Mouse (Mus musculus) left cerebral cortex, postnatal 25 days (tissue): Measurements from ENCODE around the gene Ezh1. TPM values are rescaled to one million over a fixed set of nuclear protein-coding genes. Genes with fewer than 3 reads are reported as not detected.

Experiments
- DNase-seq, 2 experiments: peaks; one replicate each; pipeline ENCODE4 v3.0.0; 2022; ENCODE audit warnings: low spot score in 2 of 2, mixed read lengths in 1 of 2
- intact Hi-C: fragments of 180-260 bp; cut with DNase I; formaldehyde crosslinking; loops from one replicate; pipeline ENCODE4 v1.15.1; 2025
- total RNA-seq, 2 experiments: library from RNA; stranded (reverse); gene quantifications; 2 replicates each; pipeline ENCODE4 v1.2.3; 2021

Gene Ezh1
- total RNA-seq, result 10 to 100 TPM; 42.8 to 48.5 TPM

DNA sequence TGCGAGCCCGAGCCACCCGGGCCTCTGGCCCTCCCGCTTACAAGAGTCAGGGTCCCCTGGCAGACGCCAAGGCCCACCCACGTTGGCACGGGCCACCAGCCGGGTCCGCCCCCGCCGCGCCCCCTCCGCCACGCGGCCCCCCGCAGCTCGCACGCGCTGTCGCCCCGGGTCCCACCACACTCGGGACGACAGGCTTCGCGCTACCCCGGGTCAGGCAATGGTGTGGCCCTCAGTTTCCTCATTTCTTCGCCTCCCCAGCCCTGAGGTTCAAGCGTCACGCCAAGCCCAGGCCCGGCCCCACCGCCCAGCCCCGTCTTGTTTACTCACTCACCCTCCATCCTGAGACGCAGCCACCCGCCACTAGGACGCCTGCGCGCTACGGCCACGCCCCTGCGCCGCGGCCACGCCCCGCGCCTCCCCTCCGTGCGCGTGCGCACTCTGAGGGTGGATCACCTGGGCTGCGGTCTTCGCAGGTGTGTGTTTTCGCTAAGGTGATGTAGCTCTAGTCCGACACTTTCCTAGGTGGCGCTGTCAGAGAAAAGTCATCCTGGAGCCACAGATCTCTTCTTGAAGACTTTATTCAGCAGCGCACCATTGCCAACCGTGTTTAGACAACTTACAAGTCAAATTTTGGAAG lies at the start of gene Ezh1:
TSS of gene Ezh1 (minus strand) at position 399 of the 637 bp plus-strand sequence.
- DNase-seq, result peak; percentile 89 to 91
- intact Hi-C loops, result no loop called here

DNA sequence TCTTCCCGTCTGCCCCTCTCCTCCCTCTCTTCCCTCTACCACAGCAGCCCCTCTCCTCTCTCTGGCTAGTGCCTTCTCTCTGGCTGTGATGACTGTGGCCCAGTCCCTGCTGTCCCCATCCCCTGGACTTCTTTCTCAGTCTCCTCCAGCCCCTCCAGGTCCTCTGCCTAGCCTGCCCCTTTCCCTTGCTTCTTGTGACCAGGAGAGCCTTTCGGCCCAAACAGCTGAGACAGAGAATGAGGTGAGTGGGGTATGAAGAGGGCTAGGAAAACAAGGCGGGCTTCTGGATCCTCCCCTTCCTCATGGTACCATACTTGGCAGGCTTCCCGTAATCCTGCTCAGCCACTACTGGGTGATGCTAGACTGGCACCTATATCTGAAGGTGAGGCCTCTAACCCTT lies 49.0 kb upstream of the Ezh1 start:
- intact Hi-C loops, result no loop called here

DNA sequence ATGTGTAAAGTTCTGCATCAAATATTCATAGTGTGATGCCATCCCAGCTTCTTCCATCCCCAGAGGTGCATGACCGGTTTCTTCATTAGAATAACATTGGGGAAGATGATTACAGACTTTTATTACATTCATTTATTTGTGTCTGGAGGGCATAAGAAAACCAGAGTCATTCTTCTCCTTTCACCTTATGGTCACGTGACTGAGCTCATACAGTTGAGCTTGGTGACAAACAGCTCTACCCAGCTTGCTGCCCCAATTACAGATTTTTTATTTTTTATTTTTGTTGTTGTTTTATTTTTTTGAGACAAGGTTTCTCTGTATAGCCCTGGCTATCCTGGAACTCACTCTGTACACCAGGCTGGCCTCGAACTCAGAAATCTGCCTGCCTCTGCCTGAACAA lies 46.2 kb upstream of the Ezh1 start:
- intact Hi-C loops, result no loop called here
- no peak for DNase-seq

More for the DNA sequence above, 49.0 kb upstream of the Ezh1 start:
- DNase-seq, result no peak

GRCm38 (mm10) chr11:101269577-101270116 lies 43.4 kb upstream of the Ezh1 start:
- DNase-seq, result no peak
- intact Hi-C loops, result no loop called here

DNA sequence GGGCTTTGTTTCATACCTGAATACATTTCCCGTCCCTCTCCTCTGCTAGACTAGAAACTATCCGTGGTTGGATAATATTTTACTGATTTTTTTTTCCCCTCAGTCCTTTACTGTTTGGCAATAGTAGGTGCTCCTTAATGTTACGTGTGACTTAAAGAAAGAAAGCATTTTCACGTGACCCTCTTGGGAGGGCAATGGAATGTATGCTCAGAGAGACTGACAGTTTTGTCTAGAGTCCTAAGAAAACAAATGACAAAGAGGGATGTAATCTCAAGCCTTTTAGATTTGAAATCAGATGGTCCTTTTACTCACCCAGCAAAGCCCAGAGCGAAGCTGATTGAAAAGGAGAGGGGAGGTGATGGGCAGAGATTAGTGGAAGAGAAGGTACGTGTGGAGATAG lies 39.6 kb upstream of the Ezh1 start:
- intact Hi-C loops, result no loop called here

GRCm38 (mm10) chr11:101264954-101265471 lies 38.8 kb upstream of the Ezh1 start:
- intact Hi-C loops, result no loop called here
- DNase-seq, result no peak

More for the DNA sequence above, 39.6 kb upstream of the Ezh1 start:
- DNase-seq, result no peak

- intact Hi-C loops, result no loop called here
- DNase-seq, result no peak
These were observed 37.7 kb upstream of the Ezh1 start for GRCm38 (mm10) chr11:101263989-101264280.

DNA sequence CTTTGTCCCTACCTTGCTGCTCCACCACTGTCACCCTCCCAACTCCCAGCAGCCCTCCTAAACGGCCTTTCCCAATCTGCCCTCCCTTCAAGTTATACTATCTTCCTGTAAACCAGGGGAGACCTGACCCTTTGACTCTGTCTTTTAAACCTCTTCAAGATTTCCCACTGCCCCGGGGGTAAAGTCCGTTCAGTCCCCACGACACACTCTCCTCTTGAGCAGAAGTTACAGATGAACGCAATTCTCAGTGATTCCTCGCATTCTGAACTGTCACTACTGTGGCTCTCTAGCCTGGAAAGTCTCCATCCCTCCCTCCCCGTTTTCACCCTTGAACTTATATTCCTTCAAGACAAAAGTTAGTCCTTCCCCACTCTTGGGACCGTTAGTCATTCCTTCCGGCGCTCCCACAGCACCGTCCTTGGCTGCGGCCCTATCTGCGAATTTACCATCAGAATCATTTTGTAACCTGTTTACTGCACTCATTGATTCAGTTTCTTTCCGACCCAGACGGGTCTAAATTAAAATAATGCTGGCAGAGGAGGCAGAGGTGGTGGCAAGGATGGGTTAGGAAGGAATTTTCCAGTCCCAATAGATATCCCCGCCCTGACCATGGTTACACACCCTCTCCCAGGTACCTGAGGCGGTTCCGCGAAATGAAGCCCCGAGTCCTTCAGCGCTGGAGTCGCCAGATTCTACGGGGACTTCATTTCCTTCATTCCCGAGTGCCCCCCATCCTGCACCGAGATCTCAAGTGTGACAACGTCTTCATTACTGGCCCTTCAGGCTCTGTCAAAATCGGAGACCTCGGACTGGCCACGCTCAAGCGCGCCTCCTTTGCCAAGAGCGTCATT lies 37.1 kb upstream of the Ezh1 start:
- intact Hi-C loops, result no loop called here
- no peak for DNase-seq

- no peak for DNase-seq
- intact Hi-C loops, result no loop called here
These were observed 36.2 kb upstream of the Ezh1 start for GRCm38 (mm10) chr11:101262272-101262967.

- intact Hi-C loops, result no loop called here
- no peak for DNase-seq
These were observed 34.6 kb upstream of the Ezh1 start for GRCm38 (mm10) chr11:101260826-101261380.

DNA sequence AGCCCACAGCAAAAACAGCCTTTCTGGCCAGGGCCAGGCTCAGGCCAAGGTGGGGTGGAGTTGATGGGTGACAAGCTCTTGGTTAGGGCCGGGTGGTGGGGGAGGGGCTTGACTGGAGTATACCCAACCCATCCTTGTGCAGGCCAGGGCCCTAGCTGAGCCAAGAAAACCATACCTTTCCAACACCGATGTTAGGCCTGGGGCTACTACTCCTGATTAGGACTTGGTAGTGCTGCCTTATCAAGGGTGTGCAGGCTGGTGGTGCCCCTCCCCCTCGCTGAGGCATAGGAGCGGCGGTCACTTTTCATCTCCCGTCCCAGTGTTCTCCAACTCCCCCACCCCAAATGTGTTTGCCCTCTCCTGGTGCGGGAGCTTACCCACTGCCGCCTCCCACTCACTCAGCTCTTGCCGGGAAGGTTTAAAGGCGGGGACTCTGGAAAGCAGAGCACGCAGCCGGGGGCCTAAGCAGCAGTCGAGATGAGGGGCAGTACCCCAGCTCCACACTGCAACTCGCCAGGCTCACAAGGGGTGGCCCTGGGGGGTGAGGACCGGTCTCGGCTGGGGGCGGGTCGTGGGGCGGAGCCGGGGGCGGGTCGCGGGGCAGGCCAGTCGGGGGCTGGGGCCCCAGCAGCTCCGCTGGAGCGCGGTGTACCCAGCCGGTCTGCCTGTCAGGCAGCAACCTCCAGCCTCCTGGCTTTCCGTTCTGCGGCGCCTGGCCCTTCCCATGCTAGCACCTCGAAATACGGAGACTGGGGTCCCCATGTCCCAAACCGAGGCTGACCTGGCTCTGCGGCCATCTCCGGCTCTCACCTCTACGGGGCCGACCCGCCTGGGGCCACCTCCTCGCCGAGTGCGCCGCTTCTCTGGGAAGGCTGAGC lies 33.9 kb upstream of the Ezh1 start, which contains the start of gene Wnk4:
TSS of gene Wnk4 (plus strand) at position 620 of the 878 bp plus-strand sequence.
- intact Hi-C loops, result loop anchor here (2.0 kb wide), 1 partner anchor 19 kb away; the partner anchor contains the start of genes Cntd1 and Coa3
- peak in 1 of 2 experiments; percentile 11 for DNase-seq

DNA sequence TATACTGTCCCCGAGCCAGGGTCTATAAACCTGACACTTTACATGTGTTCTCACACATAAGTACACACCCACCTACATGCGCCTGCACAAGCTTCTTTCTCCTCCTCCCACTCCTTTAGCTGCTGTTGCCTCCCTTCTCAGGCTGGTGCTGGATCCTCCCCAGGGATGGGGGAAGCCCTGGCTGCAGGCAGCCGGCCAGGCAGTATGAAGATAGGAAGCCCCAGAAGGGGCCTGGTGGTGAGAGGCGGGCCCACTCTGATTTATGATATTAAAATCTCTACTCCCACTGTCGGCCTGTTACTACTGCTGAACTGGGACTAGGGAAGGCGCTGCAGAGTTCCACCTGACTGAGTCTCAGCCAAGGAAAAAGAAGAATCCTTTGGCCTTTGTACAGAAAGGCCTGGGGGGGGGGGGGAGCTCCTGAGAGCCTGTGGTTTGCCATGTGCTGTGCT lies 33.0 kb upstream of the Ezh1 start:
- DNase-seq, result peak; percentile 57 to 93
- intact Hi-C loops, result loop anchor here (2.0 kb wide), 1 partner anchor 20 kb away; the partner anchor contains the start of genes Cntd1 and Coa3

GRCm38 (mm10) chr11:101255826-101256775 lies 29.8 kb upstream of the Ezh1 start:
- intact Hi-C loops, result no loop called here
- DNase-seq, result no peak

- peak; percentile 84 to 88 for DNase-seq
- intact Hi-C loops, result no loop called here
These were observed 27.5 kb upstream of the Ezh1 start, which contains the start of gene Vps25 for GRCm38 (mm10) chr11:101253613-101254389. Gene Vps25 (plus strand): TSS chr11:101253707.

- DNase-seq, result no peak
- intact Hi-C loops, result no loop called here
These were observed 26.7 kb upstream of the Ezh1 start for GRCm38 (mm10) chr11:101252941-101253340.

GRCm38 (mm10) chr11:101251031-101251430 lies 24.8 kb upstream of the Ezh1 start:
- intact Hi-C loops, result no loop called here
- DNase-seq, result no peak
